Mouse (Mus musculus): ENCODE data around the gene E330021D16Rik.

- TF ChIP-seq HCFC1 (IDR thresholded peaks at IDR 0.05; ENCODE audit: borderline replicate concordance, insufficient read depth, low read length) (no peak), ZNF384 (IDR thresholded peaks at IDR 0.05; ENCODE audit: low read depth, low read length) (no peak), MAFK (IDR thresholded peaks at IDR 0.05; ENCODE audit: insufficient read depth, low read depth, low read length) (no peak)
Observed at GRCm38 (mm10) chr6:136464121-136464621, 48.8 kb upstream of the E330021D16Rik start.
